Mouse (Mus musculus): ENCODE measurements around the gene Cacnb4. TPM values are rescaled to one million over a fixed set of nuclear protein-coding genes. Genes with fewer than 3 reads are reported as not detected.
A peak's percentile ranks its signal among the peaks of the same experiment; 100 is the strongest.

The Cacnb4 gene
- total RNA-seq, 2 experiments from 2014 or later, result 74.2 to 85.2 TPM

DNA sequence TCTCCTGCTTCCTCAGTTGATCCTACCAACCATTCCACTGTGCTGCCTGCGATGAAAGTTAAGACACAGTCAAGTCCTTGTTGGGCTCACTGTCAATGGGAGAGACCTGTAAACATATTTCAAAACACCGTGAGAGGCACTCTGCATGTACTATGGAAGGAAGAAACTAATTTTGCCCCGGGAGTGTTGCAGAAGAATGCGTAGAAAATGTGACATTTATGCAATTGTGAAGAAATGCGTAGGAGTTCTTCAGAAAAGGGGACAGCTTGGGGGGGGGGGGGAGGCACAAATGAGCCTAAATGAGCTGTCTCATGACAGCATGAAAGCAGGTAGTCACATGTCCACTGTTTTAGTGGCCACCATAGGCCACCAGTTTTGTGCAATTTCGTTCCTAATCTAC is 25.1 kb downstream of the Cacnb4 start:
- DNase-seq (ENCODE audit: extremely low spot score in 1 of 2, low spot score in 1 of 2), result no peak

DNA sequence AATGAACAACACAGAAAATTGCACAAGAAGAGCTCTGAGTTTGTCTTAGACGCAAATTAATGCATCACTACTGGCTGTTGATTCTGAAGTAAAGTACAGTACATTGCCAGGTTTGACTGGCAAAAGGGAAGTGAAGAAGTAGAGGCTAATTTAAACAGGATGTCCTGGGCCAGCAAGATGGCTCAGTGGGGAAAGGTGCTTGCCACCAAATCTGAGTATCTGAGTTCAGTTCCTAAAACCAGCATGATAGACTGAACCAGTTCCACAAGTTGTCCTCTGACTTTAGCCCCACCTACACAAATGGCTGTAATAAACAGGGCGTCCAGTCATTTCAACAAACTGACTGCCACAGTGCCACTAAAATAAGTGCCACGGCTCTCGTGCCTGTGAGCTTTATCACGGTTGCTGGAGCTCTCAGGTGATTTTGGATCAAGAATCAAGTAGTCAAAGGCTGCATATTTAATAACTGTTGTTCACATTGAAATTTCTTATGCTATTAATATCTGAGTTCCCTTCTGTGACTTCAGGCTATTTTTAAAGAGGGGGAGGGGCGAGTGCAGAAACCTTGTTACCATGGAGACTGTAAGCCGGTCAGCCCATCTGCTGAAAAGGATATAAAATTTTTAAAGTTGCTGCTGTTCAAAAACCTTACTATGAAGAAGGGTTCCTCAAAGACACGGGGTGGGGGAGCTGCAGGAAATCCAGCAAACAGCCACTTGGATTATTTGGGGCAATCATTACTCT is 29.2 kb downstream of the Cacnb4 start:
- DNase-seq (ENCODE audit: extremely low spot score in 1 of 2, low spot score in 1 of 2), result no peak

DNA sequence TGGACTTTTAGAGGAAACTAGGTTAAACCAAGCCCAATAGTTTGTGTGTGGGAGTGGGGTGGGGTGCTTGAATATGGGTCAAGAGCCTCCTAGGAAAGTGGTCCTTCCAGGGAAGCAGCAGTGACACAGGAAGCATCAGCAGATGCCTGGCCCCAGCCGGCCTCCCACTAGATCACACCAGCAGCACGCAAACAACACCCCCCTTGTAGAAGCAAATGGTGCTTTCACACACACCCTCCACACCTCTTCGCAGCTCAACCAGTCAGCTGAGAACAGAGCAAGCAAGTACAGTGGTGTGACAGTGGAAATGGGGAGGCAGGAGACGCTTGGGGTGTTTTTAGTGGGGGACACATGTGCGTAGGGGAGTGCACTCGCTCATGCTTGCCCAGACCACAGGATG is 33.0 kb downstream of the Cacnb4 start:
- no peak for DNase-seq (ENCODE audit: extremely low spot score in 1 of 2, low spot score in 1 of 2)

DNA sequence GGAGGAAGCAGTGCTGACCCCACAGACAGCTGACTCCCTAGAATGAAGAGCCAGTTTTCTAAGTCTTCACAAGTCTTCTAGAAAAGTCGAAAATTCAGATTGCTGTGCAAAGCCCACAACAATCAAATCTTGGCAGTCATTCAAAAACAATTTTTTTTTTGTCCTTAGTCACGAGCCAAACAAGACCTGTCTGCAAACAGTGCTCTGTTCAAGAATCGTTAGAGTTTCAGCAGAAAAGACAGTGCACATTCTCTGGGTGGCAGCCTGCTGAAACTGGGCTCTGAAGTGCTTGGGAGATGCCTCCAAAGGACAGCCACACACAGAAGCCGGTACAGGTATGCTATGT is 37.1 kb downstream of the Cacnb4 start:
- no peak for DNase-seq (ENCODE audit: extremely low spot score in 1 of 2, low spot score in 1 of 2)

DNA sequence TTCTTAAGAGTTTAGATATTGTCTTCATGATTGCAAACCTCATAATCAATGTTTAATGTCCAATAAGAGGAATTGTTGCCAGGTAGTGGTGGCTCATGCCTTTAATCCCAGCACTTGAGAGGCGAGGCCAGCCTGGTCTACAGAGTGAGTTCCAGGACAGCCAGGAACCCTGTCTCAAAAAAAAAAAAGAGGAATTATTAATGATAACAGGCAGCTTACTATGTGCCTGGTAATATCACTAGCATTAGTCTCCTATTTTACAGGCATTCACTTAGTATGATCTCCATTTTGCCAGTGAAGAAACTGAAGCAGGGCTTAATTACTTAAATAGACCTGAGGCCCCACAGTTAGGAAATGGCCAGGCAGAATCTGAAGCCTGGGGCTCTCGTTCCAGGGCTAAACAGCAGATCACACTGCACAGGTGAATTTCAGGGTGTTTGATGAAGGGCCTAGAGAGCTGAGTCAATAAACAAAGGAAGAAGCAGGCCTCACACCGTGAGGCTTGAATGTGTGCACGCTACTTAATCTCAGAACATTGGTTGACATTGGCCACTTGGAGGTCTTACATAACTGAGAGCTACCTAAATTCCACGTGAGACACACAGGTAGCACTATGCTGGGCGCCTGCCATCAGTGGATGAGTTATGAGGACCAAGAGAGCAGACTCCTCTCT is 37.6 kb downstream of the Cacnb4 start:
- no peak for DNase-seq (ENCODE audit: extremely low spot score in 1 of 2, low spot score in 1 of 2)

DNA sequence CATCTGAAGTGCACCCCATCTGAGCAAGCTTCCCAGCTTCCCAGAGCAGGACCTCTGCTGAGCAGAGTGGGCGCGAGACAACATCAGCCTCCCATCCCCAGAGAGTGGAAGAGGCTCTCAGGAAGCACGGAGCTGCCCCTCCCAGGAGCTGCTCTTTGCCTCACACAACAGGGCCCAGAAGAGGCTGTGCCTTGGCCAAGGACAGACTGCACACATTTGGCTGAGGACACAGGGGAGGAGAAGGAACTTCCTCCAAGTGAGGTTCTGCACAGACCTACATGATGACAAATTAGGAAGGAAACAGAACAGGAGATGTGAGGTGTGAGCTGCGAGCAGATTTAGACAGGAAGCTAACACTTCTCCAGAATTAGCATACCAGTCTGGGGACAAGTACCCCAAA is 38.4 kb downstream of the Cacnb4 start:
- no peak for DNase-seq (ENCODE audit: extremely low spot score in 1 of 2, low spot score in 1 of 2)

DNA sequence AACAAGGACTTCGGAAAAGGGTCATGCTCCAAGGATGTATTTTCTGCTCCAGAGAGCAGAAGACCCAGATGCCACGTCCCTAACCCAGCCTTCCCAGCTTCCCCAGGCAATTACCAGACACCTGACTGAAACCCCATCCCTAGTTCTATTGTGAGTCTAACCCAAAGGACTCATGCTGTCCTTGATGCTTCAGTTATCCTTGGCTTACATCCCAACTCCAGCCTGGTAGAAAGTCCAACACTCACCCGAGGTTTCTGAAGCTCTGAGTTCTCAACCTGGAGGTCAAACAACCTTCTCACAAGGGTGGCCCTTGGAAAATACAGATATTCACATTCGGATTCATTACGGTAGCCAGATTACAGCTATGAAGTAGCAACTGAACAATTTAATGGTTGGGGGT is 40.6 kb downstream of the Cacnb4 start:
- DNase-seq (ENCODE audit: extremely low spot score in 1 of 2, low spot score in 1 of 2), result no peak

DNA sequence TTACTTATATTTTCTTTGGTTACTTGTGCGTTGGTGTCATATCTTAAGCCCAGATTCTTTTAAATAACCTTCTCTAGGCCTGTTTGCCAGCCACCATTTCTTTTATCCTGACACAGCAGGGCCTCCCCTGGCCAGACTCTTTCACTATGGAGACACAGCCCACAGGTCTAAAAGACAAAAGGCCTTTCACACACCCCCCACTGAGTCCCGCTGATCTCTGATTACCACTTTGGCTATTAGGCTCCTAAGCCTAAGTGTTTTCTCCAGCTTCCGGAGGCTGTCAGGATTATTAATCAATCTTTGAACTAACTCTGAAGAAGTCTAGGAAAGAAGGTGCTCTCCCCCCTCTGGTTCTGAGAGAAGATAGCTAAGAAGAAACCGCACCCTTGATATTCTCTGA is 41.3 kb downstream of the Cacnb4 start:
- DNase-seq (ENCODE audit: extremely low spot score in 1 of 2, low spot score in 1 of 2), result no peak

DNA sequence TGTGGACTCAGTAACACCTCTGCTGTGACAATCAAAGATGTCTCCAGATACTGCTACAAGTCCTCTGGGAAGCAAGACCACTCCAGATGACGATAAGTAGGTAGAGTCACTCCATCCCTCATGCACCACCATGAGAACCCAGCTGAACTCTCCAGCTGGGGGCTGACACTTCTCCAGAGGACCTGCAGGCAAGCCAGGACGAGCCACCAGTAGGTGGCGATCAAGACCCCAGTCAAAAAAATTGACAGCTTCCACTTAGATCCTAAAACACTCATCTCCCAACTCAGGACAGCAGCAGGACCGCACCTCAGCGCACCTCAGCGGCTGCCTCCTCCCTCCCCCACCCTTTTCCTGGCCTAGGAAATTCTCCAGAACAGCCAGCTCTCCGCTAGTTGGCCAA is 43.8 kb downstream of the Cacnb4 start:
- peak; percentile 75 to 86 for DNase-seq (ENCODE audit: extremely low spot score in 1 of 2, low spot score in 1 of 2)

DNA sequence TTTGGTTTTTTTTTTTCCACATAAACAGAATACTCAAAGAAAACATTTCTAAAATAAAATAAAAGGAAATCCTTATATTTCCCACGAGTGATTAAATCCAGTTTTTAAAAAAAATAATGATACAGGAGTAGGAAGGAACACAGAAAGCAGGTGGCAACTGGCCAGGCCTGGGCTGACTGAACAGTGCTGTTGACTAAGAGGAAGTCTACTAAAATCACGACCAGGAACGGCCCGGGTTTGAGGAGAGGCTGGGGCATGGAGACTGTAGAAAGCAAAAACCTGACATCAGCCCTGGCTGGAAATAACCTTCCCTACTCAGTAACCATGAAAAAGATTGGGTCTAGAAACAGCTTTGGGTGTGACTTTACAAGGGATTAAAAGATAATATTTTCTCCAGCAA is 48.4 kb downstream of the Cacnb4 start:
- DNase-seq (ENCODE audit: extremely low spot score in 1 of 2, low spot score in 1 of 2), result peak in 1 of 2 experiments; percentile 36

DNA sequence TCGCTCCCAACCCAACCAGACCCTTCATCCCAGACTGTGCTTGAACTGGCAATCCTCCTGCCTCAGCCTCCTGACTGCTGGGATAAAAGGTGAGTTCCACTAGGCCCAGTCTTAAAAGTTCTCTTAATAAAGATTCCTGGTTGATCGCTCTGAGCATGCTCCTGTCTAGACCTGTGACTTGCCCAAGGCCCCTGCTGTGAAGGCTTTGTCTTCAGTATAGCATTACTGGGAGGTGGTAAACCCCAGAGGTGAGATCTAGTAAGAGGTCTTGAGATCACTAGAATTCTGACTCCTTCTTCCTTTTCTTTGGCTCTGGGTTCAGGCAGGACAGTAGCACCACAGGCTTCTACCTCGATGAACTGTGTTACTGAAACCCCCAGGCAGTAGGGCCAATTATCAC is 50.4 kb downstream of the Cacnb4 start:
- DNase-seq (ENCODE audit: extremely low spot score in 1 of 2, low spot score in 1 of 2), result no peak

DNA sequence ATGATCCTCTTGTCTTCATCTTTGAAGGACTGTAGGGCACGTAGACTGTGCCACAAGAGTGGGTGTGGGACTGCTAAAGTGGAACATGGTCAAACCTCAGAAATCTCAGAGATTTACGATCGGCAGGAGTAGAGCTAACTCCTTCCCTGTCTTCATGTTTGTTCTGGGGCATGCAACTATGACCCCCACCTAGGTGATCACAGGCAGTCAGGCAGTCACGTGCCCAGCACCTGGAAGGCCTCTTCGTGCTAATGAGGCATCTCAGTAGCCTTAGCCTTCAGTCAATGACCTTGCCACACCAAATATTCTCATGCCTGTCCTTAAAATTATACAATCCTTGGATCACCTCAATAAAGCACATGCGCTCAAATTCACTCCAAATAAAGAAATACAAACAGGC is 50.9 kb downstream of the Cacnb4 start:
- DNase-seq (ENCODE audit: extremely low spot score in 1 of 2, low spot score in 1 of 2), result no peak

DNA sequence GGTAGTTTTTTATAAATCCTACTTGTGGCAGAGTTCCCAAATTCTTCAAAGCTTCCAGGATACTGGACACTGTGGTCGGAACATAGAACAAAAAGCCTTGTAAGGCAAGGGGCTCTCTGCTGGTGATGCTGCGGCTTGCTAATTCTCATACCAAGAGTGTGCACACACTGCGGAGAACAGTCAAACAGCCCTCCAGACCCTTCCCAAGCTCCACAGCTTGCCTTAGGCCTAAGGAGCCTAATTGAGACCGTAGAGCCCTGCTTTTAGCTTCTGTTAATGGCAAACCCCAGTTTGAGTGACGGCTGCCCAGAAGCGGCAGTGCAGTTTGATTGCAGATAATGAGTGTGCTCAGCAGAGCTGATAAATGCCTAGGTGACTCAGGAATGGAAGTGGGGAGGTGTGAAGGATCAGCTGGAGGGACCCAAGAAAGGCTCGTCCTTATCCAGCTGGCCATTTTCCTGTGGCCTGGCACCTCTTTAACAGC is 52.7 kb downstream of the Cacnb4 start:
- DNase-seq (ENCODE audit: extremely low spot score in 1 of 2, low spot score in 1 of 2), result no peak

DNA sequence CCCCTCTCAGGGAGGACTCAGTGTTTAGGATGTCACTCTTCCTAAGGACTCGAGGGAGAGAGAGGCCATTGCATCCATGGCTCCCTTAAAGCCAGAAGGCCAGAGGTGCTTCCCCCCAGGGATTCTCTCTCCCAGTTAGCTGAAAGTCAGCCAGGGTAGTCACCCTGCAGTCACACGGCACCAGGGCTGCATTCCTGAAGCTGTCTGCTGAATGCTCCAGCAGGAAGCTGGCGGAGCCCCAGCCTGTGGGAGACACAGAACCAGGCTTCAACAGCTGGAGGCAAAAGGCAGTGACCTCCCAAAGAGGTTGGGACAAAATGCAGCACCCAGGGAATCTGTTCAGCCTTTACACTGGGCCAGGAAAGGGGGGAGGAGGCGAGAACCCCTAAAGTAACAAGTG is 53.2 kb downstream of the Cacnb4 start:
- no peak for DNase-seq (ENCODE audit: extremely low spot score in 1 of 2, low spot score in 1 of 2)

DNA sequence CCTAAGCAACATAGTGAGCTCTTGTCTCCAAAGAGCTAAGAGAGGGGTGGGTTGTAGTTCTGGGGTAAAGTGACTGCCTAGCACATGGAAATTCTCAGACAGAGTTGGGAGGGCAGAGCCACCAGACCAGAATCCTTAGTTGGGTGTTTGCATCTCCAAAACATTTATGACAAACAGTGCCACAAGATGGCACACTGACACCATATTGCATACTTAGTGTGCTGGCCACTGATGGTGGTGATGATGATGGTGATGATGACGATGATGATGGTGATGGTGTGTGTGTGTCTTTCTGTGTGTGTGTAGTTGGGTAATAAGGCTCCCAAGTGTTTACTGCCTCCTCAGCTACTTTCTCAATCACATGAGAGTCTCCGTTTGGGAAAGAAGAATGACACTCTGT is 54.0 kb downstream of the Cacnb4 start:
- DNase-seq (ENCODE audit: extremely low spot score in 1 of 2, low spot score in 1 of 2), result no peak

DNA sequence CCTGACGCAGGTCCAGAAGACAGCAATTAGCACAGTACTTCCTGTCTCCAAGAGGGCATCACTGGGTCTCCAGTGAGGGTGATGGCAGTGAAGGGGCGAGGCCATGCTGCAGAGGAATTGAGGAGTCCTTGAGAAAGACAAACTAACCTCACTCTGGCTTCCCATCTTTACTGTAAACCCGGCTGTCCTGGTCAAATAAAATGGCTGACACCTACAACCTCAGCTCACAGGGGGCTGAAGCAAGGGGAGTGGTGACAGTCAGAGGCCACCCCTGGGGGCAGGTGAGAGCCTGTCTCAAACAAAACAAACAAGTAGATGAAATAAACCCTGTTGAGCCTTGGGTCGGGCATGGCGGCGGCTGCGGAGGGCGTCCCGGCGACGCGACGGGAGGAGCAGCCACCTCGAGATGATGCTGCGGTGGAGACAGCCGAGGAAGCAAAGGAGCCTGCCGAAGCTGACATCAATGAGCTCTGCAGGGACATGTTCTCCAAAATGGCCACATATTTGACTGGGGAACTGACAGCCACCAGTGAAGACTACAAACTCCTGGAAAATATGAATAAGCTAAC is 57.1 kb downstream of the Cacnb4 start:
- DNase-seq (ENCODE audit: extremely low spot score in 1 of 2, low spot score in 1 of 2), result no peak

DNA sequence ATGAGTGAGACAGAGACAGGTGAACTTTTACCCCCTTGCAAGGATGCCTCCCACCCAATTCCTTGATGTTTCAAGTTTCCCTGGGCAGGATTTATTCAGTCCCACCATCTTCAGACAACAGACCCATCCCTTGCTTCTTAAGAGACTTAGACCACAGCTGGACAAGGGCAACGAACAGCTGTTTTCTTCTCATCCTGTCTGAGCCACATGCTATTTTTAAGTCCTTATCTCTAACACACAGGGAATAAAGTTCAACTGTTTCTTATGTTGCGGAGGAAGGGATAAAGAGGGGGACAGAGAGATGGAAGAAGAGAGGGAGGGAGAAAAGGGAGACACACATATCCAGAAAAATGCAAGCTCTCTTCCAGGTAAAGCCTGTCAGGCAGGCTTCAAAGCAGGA is 57.8 kb downstream of the Cacnb4 start:
- DNase-seq (ENCODE audit: extremely low spot score in 1 of 2, low spot score in 1 of 2), result no peak

DNA sequence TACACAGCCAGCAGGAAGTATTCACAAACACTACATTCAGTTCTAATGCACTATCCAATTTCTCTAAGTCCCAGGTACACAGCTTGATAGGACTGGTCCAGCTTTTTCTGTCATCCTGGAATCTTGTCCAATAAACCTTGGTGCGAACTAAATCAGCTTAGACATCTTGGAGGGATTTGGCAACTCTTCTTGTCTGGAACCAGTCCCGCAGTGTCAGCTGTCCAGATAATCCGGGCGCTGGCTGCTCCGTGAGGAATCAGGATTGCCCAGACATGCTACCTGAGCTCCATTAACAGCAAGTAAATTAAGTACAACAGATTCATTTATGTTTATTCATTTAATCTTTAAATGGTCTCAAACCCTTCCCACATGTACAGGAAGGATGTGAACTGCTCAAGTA is 61.2 kb downstream of the Cacnb4 start:
- DNase-seq (ENCODE audit: extremely low spot score in 1 of 2, low spot score in 1 of 2), result no peak

DNA sequence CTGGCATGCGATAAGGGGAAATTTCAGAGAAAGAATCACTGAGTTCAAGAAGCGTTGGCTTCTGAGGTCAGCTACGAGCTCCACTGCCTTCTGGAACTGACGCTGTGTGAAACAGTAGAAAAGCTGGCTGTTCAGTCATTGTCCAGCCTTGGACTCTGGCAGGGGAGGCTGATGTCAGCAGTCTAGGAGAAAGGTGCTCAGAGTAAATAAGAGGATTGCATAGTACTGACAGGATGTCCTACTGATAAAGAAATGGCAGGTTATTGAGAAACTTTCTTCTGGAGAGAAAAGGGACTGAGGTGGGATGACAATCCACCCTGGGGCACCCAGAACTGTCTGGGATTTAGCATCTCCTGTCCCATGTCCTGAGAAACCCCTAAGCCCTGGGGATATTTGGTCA is 62.7 kb downstream of the Cacnb4 start:
- no peak for DNase-seq (ENCODE audit: extremely low spot score in 1 of 2, low spot score in 1 of 2)

DNA sequence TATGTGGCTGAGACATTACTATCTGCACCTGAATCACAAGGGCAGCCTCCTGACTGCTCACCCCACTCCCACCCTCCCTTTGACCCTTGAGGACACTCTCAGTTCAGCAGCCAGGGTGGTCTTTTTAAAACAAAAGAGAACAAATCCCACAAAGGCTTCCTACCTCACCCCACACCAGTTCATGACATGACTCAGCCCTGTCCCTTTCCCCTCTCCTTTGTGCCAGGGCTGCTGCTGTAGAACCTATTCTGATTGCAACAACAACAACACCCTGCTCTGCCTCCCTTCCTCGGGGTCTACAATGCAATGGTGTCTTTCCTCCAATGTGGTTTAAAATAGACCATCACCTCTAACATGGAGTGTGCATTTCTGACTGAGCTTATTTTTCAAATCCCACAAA is 67.1 kb downstream of the Cacnb4 start:
- no peak for DNase-seq (ENCODE audit: extremely low spot score in 1 of 2, low spot score in 1 of 2)

DNA sequence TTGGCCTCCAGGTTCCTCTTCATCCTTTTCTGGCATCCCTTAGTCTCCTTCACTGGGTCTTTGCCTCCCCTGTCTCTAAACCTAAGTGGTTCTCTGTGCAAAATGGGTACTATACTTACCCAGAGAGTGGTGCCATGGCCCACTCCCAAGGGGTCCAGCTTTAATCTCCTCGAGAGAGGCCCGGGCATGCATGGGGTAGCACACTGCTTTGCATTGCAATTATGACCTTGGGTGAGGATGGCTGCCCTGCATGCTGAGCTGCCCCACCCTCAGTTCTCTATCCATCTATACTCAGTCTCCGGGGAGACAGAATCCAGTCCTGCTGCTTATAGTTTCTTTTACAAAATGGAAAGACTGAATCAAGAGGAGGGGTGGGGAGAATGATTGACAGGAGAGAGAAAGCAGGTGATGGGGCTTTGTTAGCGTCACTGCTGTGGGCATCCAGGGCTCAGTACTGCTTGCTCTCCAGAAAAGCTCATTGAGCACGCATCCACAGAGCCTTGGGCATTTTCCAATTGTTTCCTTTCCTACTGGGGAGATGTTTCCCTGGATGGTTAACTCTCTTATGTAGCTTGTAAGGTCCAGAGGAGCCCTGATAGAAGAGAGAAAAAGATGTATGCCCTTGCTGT is 68.7 kb downstream of the Cacnb4 start:
- DNase-seq (ENCODE audit: extremely low spot score in 1 of 2, low spot score in 1 of 2), result no peak

DNA sequence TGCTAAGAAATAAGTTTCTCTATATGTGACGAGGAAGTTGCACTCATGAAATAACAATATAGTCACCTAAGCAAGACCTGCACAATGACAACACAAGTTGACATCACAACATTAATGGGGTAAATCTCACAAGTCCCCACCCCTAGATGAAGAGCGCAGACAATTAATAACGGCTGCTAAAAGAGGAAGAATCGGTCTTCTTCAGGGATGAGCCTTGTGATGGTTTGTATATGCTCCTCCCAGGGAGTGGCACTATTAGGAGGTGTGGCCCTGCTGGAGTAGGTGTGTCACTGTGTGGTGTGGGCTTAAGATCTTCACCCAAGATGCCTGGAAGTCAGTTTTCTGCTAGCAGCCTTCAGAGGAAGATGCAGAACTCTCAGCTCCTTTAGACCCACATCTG is 70.3 kb downstream of the Cacnb4 start:
- no peak for DNase-seq (ENCODE audit: extremely low spot score in 1 of 2, low spot score in 1 of 2)
